Mouse (Mus musculus): Measurements from ENCODE around the gene Cd302.

Cd302 gene

DNA sequence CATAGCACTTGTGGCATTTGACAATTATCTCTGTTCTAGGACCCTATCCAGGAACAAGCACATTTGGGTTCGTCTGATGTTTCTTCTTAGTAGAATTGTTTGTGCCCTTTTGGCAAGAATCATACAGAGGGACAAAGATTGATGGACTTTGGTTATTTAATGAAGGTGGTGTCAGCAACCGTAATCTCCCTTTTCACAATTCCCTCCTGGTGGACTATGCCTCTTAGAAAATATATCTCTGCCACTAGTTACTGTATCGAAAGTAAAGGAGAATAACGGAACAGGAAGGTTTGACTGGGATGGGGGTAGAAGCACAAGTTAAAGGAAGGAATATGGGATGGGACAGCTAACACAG, at the start of gene Cd302:
TSS of gene Cd302 (minus strand) at position 22 of the 355 bp plus-strand sequence.
- no peak for DNase-seq (ENCODE audit: low spot score)

DNA sequence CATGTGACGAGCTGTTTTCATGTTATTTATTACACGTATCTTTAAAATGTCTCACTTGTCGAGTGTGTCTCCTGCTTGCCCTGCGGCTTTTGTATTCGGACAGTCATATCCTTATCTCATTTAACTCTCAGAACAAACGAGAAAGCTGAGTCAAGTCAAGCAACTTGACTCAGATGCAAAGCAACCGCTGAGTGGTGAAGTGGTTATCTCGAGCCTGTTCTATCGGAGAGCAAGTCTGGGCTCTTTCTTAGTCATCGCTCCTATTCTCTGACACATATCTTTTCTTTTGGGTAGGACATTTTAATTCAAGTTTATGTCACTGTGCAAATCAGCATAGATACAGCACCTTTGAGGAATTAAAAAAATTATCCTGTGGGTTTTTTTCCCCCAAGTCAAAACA, 44.4 kb upstream of the Cd302 start:
- DNase-seq (ENCODE audit: low spot score) = no peak

DNA sequence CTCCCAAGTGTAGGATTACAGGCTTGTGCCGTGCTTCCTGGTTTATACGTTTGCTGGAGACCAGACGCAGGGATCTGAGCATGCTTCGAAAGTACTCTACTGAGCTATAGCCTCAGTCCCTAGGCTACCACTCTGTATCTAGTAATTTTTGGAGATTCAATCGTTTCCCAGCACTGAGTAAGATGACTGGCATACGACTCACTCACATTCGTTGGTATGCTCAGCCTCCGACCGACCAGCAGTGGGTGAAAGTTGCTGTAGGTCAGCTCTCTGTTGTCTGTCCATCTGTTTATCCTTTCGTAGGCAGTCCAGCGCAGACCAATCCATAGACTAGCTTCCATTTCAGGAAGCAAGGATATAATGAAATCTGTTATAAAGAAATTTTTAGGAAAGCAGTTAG, 43.3 kb upstream of the Cd302 start:
- no peak for DNase-seq (ENCODE audit: low spot score)

DNA sequence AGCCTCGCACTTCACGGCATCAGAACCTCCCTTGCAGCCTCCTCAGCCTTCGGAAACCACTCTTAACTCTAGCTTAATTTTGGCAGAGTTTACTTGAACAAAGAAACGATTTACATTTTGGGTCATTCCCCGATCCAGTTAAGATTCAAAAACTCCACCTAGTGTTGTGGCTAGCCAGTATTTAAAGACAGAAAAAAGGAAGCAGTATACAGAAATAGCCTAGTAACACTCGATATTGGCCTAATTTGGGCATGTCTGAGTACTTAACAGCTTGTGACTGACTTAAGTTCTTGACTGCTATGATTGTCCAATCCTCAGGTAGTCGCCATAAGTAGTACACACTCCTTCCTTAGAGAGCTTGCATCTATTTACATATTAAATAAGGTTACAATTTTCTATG, 42.7 kb upstream of the Cd302 start:
- DNase-seq (ENCODE audit: low spot score) = no peak

DNA sequence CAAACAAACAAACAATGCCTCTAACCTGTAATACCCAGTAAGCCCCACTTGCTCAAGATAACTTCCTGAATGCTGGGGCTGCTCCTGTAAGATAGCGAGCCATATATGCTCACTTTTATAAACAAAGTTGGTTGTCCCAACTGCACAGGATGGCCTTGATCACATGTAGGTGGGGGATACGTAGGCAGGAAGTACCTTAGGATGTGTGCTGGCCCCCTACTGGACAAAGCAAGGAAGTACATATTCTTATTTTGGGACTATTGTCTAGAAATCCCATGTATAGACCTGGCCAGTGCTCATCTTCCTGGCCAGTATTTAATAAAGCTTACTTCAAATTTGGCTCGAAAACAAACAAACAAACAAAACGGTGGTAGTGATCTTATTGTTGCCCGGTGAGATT, 39.1 kb upstream of the Cd302 start:
- DNase-seq (ENCODE audit: low spot score) = no peak

DNA sequence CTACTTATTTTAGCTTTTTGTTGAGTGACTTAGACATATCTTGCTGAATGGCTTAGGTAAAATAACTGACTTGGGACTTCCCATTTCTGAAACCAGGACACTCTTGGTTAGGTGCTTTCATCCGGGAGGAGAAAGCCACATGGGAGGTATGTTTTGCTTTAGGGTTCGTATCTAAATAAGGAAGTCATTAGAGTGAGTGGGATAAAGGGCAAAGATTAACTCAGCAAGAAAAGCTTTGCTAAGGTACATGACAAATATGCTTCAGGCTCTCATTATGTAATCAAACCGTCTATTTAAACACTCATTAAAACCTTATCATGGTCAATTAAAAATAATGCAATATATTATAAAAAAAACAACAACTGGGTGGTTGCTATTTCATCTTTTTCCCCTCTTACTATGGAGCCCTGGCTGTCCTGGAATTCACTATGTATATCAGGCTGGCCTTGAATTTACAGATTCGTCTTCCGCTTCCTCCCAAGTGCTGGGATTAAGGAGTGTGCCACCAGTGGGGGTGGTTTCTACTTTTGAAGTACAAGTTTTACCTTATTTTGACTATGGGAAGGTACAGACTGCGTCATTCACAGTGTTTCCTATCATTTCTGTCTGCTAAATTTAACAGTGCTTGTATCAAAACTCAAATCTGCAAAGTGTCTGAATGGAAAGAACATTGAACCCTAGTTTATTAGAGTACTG, 37.9 kb upstream of the Cd302 start:
- DNase-seq (ENCODE audit: low spot score) = no peak

DNA sequence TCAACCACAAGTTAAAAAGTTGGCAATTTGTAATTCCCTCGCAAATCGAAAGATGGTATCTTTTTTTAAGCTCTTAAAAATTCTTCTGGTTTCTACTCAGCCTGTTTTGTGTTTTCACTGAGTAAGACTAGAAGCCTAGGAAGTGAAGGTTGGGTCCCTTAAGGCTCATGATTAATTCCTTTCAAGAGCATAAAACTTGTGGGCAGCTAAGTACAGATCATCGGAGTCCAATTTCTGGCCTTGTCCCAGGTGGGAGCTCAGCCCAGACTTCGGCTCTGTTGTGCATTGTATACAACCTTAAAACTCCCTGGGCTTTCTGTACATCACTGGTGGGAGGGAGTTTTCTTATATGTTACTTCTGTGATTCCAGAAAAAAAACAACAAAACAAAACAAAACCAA, 19.5 kb upstream of the Cd302 start:
- DNase-seq (ENCODE audit: low spot score) = no peak

DNA sequence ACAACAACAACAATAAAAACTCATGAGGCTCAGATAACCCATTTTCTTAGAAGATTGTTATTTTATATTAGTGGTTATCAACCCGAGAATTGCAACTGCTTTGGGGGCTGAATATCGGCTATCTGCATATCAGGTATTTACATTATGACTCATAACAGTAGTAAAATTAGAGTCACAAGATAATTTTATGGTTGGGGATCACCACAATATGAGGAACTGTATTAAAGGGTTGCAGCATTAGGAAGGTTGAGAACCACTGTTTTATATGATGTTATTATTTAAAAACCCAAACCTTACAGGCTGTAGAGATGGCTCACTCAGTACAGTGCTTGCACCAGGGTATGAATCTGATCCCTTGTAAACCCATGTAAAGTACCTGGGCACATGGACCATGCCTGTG, 15.0 kb upstream of the Cd302 start:
- DNase-seq (ENCODE audit: low spot score) = no peak

DNA sequence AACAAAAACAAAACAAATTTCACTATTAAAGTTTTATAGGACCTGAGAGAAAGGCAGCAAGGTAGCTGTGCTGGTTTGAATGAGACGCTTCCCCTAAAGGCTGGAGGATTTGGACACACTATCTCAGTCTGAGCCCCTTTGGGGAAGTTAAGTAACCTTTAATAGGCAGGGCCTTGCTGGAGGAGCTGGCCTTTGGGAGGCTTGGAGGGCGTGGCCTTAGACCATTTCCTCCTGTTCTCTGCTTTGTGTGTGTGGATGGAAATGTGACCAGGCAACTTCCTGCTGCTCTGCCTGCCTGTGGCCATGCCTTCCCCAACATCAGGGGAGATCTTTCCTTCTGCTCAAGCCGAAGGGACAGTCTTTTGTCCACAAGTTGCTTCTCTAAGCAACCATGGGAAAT, 14.0 kb upstream of the Cd302 start:
- DNase-seq (ENCODE audit: low spot score) = no peak

DNA sequence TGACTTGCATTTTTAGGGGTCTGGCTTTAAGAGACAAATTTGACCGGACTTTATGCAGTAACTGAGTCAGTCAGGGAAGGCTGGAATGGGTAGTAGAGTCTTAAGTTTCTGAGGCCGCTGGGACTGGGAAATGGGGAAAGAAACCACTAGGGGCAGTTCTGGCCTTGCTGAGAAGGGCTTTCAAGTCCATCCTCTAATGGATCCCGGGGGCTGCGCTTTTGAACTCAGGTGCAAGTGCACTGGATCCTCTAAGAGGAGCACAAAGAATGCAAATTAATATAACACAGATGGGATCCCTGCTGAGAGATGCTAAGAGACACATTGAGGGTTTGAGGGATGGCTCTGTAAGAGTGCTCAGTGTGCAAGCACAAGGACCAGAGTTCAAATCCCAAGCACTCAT, 7.1 kb upstream of the Cd302 start:
- no peak for DNase-seq (ENCODE audit: low spot score)

DNA sequence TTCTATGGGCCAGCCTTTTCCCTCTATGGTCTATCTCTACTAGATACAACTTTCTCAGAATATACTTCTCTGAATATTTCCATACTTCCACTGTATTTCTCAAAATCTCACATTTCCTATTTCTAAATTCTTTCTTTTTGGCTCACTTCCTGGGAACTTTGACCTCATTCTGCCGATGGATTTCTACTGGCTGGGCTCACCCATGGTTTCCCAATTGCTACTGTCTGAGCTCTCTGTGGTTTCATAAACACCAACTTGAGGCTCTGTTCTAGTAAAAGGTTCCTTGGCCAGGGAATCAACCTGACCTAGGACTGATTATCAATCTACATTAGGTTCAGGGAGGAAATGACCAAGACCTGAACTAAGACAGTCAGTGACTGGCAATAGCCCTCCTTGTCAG, 5.2 kb upstream of the Cd302 start:
- no peak for DNase-seq (ENCODE audit: low spot score)

DNA sequence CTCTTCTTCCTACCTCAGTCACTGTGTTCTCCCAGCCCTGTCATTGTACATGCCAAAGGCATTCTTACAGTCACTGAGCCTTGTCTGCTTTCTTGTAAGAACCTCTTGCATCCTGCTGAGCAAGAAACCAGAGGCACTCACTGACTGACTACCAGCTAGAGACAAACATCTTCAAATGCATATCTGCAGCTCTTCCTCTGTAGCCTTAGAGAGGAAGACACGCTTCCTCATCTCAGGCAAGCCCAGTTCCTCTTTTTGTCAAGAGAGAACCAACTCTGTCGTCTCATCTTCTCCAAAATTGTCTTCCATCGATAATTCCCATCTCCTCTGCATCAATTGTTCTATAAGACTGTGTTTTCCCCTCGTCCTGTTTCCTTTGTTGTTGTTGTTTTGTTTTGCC, 4.3 kb upstream of the Cd302 start:
- DNase-seq (ENCODE audit: low spot score) = no peak

DNA sequence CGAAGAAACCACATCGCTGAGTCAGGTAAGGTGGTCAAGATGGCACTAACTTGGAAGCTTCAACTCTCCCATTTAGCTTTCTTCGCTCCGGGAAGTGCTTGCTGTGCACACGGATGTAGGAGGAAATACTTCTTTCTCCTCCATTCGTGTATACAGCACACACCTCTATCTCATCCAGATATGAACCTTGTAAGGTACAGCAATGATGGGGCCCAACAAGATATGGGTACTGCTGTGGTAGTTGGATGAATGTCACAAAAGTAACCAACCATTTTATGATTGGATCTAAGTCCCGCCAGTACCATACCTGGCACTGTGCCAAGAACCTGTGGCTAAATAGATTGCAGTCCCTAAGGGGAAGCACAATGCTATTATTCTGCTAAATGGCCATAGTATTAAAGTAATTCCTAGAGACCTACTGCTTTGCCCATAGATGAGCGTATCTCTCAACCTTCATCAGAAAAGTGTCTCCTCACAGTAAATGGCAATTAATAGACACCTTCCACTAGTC, 874 bp upstream of the Cd302 start:
- DNase-seq (ENCODE audit: low spot score) = no peak

DNA sequence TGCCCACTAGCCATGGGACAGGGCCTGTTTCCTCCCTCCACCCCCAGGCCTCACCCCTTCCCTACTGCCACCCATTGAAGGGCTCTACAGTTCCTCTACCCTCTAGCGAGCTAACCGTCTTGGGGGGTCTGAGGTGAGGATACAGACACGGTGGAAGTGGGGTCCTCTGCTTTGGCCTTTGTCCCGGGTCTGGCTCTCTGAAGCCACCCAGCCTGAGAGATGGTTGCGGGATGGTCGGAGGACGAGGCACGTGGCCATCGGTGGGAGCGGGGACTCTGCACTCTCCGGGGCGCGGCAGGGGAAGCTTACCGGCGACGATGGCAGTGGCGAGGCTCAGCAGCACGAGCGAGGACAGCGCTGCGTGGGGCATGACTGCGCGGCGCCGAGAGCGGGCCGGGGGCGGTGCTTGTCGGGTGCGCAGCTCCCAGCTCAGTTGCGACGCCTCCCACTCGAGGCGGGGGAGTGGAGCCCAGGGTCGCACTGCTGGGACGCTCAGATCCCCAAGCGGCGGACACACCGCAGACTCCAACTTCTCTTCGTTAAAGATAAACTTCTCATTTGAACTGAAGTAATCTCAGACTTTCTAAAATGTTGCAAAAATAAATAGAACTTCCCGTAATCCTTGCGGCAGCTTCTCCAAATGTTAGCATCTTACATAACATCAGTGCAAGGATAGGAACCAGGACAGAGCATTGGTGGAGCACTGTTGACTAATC, 379 bp downstream of the Cd302 start:
- no peak for DNase-seq (ENCODE audit: low spot score)

DNA sequence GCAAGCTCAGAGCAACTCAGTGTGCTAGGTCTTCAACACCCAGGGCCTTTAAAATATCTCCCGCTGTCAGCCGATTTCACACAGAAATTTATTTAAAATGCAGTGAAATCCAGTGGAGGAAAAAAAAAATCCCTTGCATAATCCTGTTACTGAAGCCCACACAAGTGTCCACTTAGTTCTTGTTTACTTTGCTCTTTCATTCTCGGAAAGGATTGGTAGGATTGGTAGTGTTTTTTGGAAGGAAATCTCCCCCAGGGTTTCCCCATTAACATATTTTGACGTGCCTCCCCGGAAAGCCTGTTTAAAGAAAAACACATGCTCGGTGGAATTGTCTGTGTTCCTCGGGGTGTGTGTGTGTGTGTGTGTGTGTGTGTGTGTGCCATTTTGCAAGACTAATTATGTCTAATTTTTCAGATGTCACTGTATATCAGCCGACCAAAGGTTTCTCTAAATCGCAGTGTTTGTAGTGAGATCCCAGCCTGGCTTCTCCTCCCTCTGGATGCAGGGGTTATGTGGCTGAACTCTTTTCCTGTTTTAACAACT, 1.0 kb downstream of the Cd302 start:
- no peak for DNase-seq (ENCODE audit: low spot score)

DNA sequence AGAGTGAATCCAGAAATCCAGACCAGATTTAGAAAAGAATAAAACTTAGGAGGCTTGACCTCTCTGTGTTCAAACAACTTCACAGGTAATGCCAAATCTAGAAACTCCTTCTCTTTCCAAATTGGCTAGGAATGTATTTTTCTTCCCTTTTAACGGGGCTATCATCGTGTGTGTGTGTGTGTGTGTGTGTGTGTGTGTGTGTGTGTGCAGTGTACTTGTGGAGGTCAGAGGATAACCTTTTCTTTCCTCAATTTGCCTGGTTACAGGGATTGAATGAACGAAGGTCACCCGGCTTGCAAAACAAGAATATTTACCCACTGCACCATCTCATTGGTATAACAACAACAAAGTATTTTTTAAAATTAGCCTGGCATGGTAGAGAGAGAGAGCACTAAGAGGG, 1.7 kb downstream of the Cd302 start:
- DNase-seq (ENCODE audit: low spot score) = no peak

DNA sequence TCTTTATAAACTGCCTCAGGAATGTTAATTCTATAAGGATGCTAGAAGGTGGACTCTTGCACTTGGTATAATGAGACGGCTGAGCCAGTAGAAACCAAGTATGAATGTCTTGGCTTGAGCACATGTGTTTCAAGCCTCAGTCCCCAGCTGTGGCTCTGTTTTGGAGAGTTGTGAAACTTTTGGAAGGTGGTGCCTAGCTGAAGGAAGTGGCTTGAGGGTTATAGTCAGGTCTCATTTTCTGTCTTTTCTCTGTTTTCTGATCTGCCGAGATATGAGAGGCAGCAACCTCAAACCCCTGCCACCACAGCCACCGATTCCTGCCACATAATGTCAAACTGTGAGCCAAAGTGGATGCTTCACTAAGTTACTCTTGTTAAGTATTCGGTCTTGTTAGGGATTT, 5.7 kb downstream of the Cd302 start:
- no peak for DNase-seq (ENCODE audit: low spot score)

DNA sequence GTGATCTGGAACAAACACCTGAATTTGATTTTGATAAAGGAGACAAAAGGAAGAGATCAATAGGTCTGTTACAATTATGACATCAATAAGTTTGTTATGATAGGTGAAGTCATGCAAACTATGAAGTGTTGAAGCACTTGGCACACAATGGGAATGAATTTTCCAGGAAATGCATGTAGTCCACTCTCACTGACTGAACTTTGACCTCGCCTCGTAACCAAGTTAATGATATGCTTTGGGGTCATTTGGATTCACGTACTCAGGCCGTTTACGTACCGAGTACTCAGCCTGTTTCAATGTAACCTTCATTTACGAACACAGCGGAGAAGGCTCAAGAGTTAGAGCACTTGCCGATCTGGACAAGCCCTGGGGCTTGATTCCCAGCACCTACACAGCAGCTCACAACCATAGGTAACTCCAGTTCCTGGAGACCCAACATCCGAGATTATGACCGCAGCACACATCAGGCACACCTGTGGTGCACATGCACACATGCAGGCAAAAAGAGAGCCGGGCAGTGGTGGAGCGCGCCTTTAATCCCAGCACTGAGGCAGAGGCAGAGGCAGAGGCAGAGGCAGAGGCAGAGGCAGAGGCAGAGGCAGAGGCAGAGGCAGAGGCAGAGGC, 14.3 kb downstream of the Cd302 start:
- no peak for DNase-seq (ENCODE audit: low spot score)

DNA sequence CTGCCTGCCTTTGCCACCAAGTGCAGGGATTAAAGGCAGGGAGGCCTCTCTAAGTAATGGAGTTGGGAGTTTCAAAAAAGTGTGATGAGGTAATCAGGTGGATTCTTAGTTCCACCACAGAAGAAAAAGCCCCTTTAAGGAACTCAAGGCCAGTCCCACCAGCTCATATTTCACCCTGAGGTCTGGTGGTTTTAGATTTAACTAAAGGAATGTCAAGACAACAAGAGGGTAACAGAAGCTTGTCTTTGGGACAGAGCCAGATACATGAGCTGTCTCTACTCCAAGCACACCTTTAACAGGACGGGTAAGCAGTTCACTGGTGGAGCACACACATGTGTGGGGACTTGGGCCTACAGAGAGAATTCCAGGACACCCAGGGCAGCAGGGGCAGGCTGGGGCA, 16.7 kb downstream of the Cd302 start:
- DNase-seq (ENCODE audit: low spot score) = no peak

DNA sequence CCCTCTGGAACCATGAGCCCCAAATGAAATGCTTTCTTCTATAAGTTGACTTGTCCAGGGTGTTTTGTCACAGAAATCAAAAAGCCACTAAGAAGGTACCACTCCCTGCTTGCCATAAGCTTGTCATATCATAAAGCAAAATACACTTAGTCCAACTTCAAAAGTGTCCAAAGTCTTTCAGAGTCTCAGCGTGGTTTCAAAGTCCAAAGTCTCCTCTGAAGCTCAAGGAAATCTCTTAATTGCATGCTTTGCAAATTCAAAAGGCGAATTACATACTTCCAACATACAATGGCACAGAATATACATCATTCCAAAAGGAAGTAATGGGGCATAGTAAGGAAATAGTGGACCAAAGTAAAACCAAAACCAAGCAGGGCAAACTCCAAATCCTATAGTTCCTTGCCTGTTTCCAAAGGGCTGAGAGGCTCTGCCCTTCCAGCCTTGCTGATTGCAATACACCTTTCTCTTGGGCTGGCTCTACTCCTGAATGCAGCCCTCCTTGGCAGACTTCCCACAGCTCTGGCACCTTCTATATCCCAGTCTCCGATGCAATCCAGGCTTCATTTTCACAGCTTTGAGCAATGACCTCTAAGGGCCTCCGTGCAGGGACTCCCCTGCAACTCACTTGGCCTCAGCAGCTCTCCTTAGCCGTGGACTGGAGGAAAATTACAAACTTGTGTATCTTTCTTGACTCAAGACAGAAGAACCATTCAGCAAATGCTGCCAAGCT, 23.5 kb downstream of the Cd302 start:
- DNase-seq (ENCODE audit: low spot score) = no peak

DNA sequence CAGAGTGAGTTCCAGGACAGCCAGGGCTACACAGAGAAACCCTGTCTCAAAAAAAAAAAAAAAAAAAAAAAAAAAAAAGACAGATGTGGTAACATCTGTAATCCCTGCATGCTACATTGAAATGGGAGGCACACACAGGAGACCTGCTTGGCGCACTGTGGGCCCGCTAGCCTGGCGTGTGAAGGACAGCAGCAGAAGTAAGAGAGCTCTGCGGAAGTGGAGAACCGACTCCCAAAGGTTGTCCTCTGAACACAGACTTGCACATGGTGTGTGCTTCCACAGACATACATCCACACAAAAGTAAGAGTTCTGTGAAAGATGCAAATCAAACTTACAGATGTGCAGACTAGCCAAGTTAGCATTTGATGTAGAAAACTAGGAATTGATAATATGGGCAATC, 25.1 kb downstream of the Cd302 start:
- DNase-seq (ENCODE audit: low spot score) = no peak

DNA sequence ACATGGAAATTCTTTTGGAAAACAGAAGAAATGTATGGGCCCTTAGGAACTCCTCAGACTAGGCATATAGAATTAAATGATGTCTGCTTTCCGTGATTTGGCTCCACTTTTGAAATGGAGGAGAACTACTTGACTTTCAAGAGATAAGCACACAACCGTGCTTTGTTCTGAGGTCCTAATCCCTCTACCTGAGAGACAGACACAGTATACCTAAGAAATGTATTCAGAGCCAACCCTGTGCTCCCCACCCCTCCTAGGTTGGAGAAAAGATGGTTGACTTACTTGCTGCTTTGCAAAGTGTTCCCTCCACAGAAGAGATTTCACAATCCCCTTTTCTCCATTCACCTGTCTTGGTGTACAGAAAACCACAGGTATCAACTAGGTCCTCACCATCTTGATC, 27.5 kb downstream of the Cd302 start:
- no peak for DNase-seq (ENCODE audit: low spot score)

DNA sequence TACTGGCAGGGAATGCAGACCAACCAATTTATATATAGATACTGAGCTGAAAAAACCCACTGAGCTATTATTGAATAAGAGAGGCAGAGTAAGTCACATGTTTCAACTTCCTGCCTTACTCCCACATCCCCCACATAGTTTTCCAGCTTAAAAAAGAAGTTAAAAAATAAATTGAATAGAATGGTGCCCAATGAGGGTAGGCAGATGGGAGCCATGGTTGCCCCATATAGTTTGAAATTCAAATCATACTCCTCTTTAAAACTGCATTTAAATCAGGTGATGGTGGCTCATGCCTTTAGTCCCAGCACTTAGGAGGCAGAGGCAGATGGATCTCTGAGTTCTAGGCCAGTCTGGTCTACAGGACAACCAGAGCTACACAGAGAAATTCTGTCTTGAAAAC, 30.8 kb downstream of the Cd302 start:
- no peak for DNase-seq (ENCODE audit: low spot score)
